Mouse (Mus musculus) lung, postnatal 0 days (tissue): ENCODE results near the gene Milr1. TPM values are rescaled to one million over a fixed set of nuclear protein-coding genes. Genes with fewer than 3 reads are reported as not detected.
A peak's percentile ranks its signal among the peaks of the same experiment; 100 is the strongest.

ENCODE experiments used
- ATAC-seq: fragments of 200-750 bp; cut with Nextera tagmentation; 2 replicates; pipeline ENCODE4 v1.8.0; 2017; ENCODE audit warnings: moderate library complexity
- DNase-seq: peaks from one replicate; pipeline ENCODE4 v3.0.0-alpha.2; 2016; ENCODE audit warnings: low spot score
- H3K27ac ChIP-seq: fragments of 300-500 bp; sonication (generic); 2 replicates; pipeline ENCODE4 v1.5.1; 2014; ENCODE audit warnings: antibody characterized with exemption, mild to moderate bottlenecking, low read length, mixed read lengths
- H3K27me3 ChIP-seq: fragments of 300-500 bp; sonication (generic); replicated peaks from 2 replicates; pipeline ENCODE4 v1.6.1; 2014; ENCODE audit warnings: low read length, mixed read lengths; ENCODE audit not compliant: insufficient read depth
- H3K36me3 ChIP-seq: fragments of 300-500 bp; sonication (generic); 2 replicates; pipeline ENCODE4 v1.6.1; 2014; ENCODE audit warnings: low read length, mixed read lengths; ENCODE audit not compliant: insufficient read depth
- H3K4me1 ChIP-seq: fragments of 300-500 bp; sonication (generic); 2 replicates; pipeline ENCODE4 v1.6.1; 2014; ENCODE audit warnings: antibody characterized with exemption, low read depth, low read length, mixed read lengths; ENCODE audit not compliant: insufficient read depth
- H3K4me2 ChIP-seq: fragments of 300-500 bp; sonication (generic); replicated peaks from 2 replicates; pipeline ENCODE4 v1.6.1; 2014; ENCODE audit warnings: low read depth, mild to moderate bottlenecking, low read length, moderate library complexity, mixed read lengths
- H3K4me3 ChIP-seq: fragments of 300-500 bp; sonication (generic); 2 replicates; pipeline ENCODE4 v1.5.1; 2014; ENCODE audit warnings: low read depth, low read length
- H3K9ac ChIP-seq: fragments of 300-500 bp; sonication (generic); replicated peaks from 2 replicates; pipeline ENCODE4 v1.6.1; 2014; ENCODE audit warnings: low read depth, mild to moderate bottlenecking
- H3K9me3 ChIP-seq: fragments of 300-500 bp; sonication (generic); 2 replicates; pipeline ENCODE4 v1.6.1; 2016; ENCODE audit warnings: low read length, mixed read lengths
- CTCF ChIP-seq: IDR thresholded peaks from 2 replicates; pipeline ENCODE4 v1.5.1; 2016; ENCODE audit warnings: antibody characterized with exemption, mild to moderate bottlenecking
- EP300 ChIP-seq: IDR thresholded peaks from 2 replicates; pipeline ENCODE4 v1.6.1; 2016; ENCODE audit warnings: antibody characterized with exemption, mild to moderate bottlenecking, control low read depth
- whole genome bisulfite sequencing: fragments of 180-500 bp; shearing (Covaris S2); extraction: QIAGEN DNeasy Blood & Tissue Kit; methylation state at CpG from one replicate; pipeline ENCODE4 v1.1.7; 2014; 5-methylcytosine and 5-hydroxymethylcytosine counted together
- polyA plus RNA-seq: library from polyadenylated mRNA; unstranded; fragments of >200 nt; fragmentation: Nextera tagmentation; extraction: Ambion mirVana; gene quantifications from 2 replicates; pipeline ENCODE4 v1.2.1, GENCODE M21; 2015

Gene Milr1
- polyA plus RNA-seq, 1 experiment from 2014 or later, result 4.1 TPM

- peak; percentile 46 for ATAC-seq
- H3K4me2 ChIP-seq, result peak overlapping the region; percentile 60
- H3K9me3 ChIP-seq, result no peaks in the 10 kb centered on the region
- no peaks in the 10 kb centered on the region for H3K27me3 ChIP-seq
- TF ChIP-seq CTCF, result peak; percentile 19; the same call in 1 of the 2 replicates
- TF ChIP-seq EP300, result no peak
- H3K4me3 ChIP-seq, result peak overlapping the region; percentile 81
- no peaks in the 10 kb centered on the region for H3K4me1 ChIP-seq
- H3K9ac ChIP-seq, result peak overlapping the region; percentile 99
- WGBS, result under 1% methylated on average over 36 of the region's 65 CpGs
- DNase-seq, result peak; percentile 96
- peak overlapping the region; percentile 97 for H3K27ac ChIP-seq
- peaks cover 31% of the 10 kb centered on the region; the same call in 1 of the 2 replicates for H3K36me3 ChIP-seq
These were observed 36.4 kb downstream of the Milr1 start for GRCm38 (mm10) chr11:106787131-106788025.

GRCm38 (mm10) chr11:106788026-106788774, 37.2 kb downstream of the Milr1 start:
- Histone ChIP-seq H3K36me3 (peaks cover 24% of the 10 kb centered on the region; the same call in 1 of the 2 replicates), H3K9ac (peak overlapping the region; percentile 99), H3K4me2 (peak overlapping the region; percentile 68), H3K9me3 (no peaks in the 10 kb centered on the region), H3K27me3 (no peaks in the 10 kb centered on the region), H3K4me1 (no peaks in the 10 kb centered on the region), H3K4me3 (peak overlapping the region; percentile 81), H3K27ac (peak overlapping the region; percentile 97)
- ATAC-seq (peak; percentile 76), DNase-seq (peak; percentile 98)
- under 1% methylated on average over 65 of the region's 79 CpGs for WGBS
- TF ChIP-seq CTCF, result no peak
- peak; percentile 78; the same call in 1 of the 2 replicates for TF ChIP-seq EP300

- ATAC-seq, result peak; percentile 90
- TF ChIP-seq EP300 (no peak; the same call in 1 of the 2 replicates), CTCF (peak; percentile 66)
- no peaks in the 10 kb centered on the region for H3K9me3 ChIP-seq
- peak; percentile 99 for DNase-seq
- under 1% methylated on average over 58 of the region's 58 CpGs for WGBS
- no peaks in the 10 kb centered on the region for H3K27me3 ChIP-seq
- H3K27ac ChIP-seq, result peak within 1 kb of the TSS; percentile 97
- peak within 1 kb of the TSS; percentile 81 for H3K4me3 ChIP-seq
- H3K36me3 ChIP-seq, result peaks cover 17% of the 10 kb centered on the region; the same call in 1 of the 2 replicates
- peak within 1 kb of the TSS; percentile 99 for H3K9ac ChIP-seq
- peak within 1 kb of the TSS; percentile 68 for H3K4me2 ChIP-seq
- no peaks in the 10 kb centered on the region for H3K4me1 ChIP-seq
These were observed 37.9 kb downstream of the Milr1 start, which contains the start of the genes Ddx5 and Cep95 for GRCm38 (mm10) chr11:106788775-106789459. TSS of gene Ddx5 (minus strand) at chr11:106789185. TSS of gene Cep95 (plus strand) at chr11:106789252.

- WGBS, result under 1% methylated on average over 6 of the region's 6 CpGs
- Histone ChIP-seq H3K36me3 (peaks cover 21% of the 10 kb centered on the region), H3K9ac (peak overlapping the region; percentile 99), H3K4me3 (peak overlapping the region; percentile 81), H3K9me3 (no peaks in the 10 kb centered on the region), H3K27ac (peak overlapping the region; percentile 97), H3K4me1 (no peaks in the 10 kb centered on the region), H3K27me3 (no peaks in the 10 kb centered on the region), H3K4me2 (peak overlapping the region; percentile 68)
- ATAC-seq, result no peak
- DNase-seq, result peak; percentile 61
- TF ChIP-seq CTCF (no peak), EP300 (no peak)
These were observed 38.6 kb downstream of the Milr1 start for GRCm38 (mm10) chr11:106789649-106790048.

GRCm38 (mm10) chr11:106793846-106794245, 42.8 kb downstream of the Milr1 start:
- no peaks in the 10 kb centered on the region for H3K9me3 ChIP-seq
- TF ChIP-seq EP300 (no peak), CTCF (peak; percentile 27; the same call in 1 of the 2 replicates)
- no peak for ATAC-seq
- peaks cover 18% of the 10 kb centered on the region for H3K36me3 ChIP-seq
- H3K27ac ChIP-seq, result no peak overlapping the region
- no peak overlapping the region for H3K4me3 ChIP-seq
- WGBS, result 83% methylated on average over 4 of the region's 4 CpGs
- no peak overlapping the region for H3K9ac ChIP-seq
- H3K4me1 ChIP-seq, result no peaks in the 10 kb centered on the region
- no peak for DNase-seq
- no peaks in the 10 kb centered on the region for H3K27me3 ChIP-seq
- H3K4me2 ChIP-seq, result no peak overlapping the region
